Mouse (Mus musculus) megakaryocyte, embryonic 14.5 days (primary cell): ENCODE results near the gene Mrps15.

Source experiments
- FLI1 ChIP-seq: IDR thresholded peaks from 2 replicates; pipeline ENCODE4 v1.6.1; 2012; ENCODE audit warnings: low read length, inconsistent platforms, mixed read lengths
- GATA1 ChIP-seq: IDR thresholded peaks from 3 replicates; pipeline ENCODE4 v1.6.1; 2012; ENCODE audit warnings: mixed read lengths, low read length, inconsistent platforms, borderline replicate concordance

GRCm38 (mm10) chr4:126067401-126068077 lies 20.8 kb downstream of the Mrps15 start:
- TF ChIP-seq GATA1 (no peak), FLI1 (no peak)
